Mouse (Mus musculus) G1E-ER4 (cell line): ENCODE measurements around the gene Gm10337. TPM values are rescaled to one million over a fixed set of nuclear protein-coding genes. Genes with fewer than 3 reads are reported as not detected.

Experiments
- GATA1 ChIP-seq: IDR thresholded peaks from one replicate; pipeline ENCODE4 v1.8.0; 2012; ENCODE audit warnings: low read length, inconsistent platforms
- polyA plus RNA-seq: library from polyadenylated mRNA; stranded (reverse); fragments of >175 nt; gene quantifications from 2 replicates; pipeline ENCODE4 v1.2.3, GENCODE M21; 2012

Gene Gm10337
- polyA plus RNA-seq, 1 experiment, result not detected

DNA sequence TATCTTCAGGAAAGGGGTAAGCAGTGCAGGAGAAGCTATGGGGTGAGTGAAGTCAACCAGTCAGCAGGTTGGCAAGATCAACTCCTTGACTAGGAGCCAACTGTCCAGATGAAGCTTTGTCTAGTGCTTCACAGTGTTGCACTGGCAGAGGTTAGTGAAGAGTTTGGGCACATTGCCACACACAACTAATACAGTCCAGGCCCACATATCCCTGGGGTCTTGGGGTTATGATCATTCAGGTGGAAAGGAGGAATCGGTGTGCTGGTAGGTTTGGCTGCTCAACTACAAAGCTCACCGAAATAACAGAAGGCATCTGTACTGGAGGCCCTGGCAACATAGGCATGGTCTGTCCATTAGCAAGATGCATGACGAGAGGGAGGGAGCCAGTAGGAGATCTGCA, 44.0 kb downstream of the Gm10337 start:
- TF ChIP-seq GATA1, result no peak

DNA sequence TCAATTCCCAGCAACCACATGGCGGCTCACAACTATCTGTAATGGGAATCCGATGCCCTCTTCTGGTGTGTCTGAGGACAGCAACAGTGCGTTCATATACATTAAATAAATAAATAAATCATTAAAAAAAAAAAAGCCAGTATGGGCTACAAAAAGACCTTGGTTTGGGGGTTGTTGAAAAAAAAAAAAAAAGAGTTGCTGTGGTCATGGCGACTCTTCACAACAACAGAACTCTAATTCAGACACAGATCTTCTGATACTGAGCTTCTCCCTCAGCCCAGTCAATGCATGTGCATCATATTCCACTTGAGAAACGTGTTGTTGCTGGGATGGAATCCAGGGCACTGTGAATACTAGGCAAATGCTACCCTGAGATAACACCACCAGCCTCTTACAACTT, 49.1 kb downstream of the Gm10337 start:
- TF ChIP-seq GATA1, result no peak

Other genes with a start within 250 kb of the Gm10337 start
- 2.6 and 2.9 TPM in 2 replicates for gene Rarg, start 246.2 kb upstream of the Gm10337 start, polyA plus RNA-seq
- gene Gm9918, start 233.2 kb upstream of the Gm10337 start, polyA plus RNA-seq, result not detected in 2 replicates
- gene Mfsd5, start 224.3 kb upstream of the Gm10337 start, polyA plus RNA-seq, result 74.7 and 76.7 TPM in 2 replicates
- gene Espl1, start 207.5 kb upstream of the Gm10337 start, polyA plus RNA-seq, result 38.5 and 42.8 TPM in 2 replicates
- gene Pfdn5, start 177.6 kb upstream of the Gm10337 start, polyA plus RNA-seq, result 9.9 and 26.7 TPM in 2 replicates
- gene Myg1, start 172.0 kb upstream of the Gm10337 start, polyA plus RNA-seq, result 74.6 and 92.3 TPM in 2 replicates
- gene Aaas, start 153.0 kb upstream of the Gm10337 start, polyA plus RNA-seq, result 194 and 207 TPM in 2 replicates
- not detected in 2 replicates for gene Sp7, start 136.5 kb upstream of the Gm10337 start, polyA plus RNA-seq
- 15.3 and 42.1 TPM in 2 replicates for gene Sp1, start 97.6 kb upstream of the Gm10337 start, polyA plus RNA-seq
- gene Amhr2, start 58.4 kb upstream of the Gm10337 start, polyA plus RNA-seq, result not detected in 2 replicates
- gene Prr13, start 44.7 kb upstream of the Gm10337 start, polyA plus RNA-seq, result 56.7 and 227 TPM in 2 replicates
- gene Pcbp2, start 33.2 kb upstream of the Gm10337 start, polyA plus RNA-seq, result 289 and 813 TPM in 2 replicates
- gene Map3k12, start 13.3 kb downstream of the Gm10337 start, polyA plus RNA-seq, result 1.2 and 1.3 TPM in 2 replicates
- 75.2 and 86.3 TPM in 2 replicates for gene Tarbp2, start 14.5 kb downstream of the Gm10337 start, polyA plus RNA-seq
- gene Npff, start 21.2 kb downstream of the Gm10337 start, polyA plus RNA-seq, result 1.4 and 1.7 TPM in 2 replicates
- 0.09 TPM in 1 of 2 replicates, not detected in the other for gene Gm28047, start 121.3 kb downstream of the Gm10337 start, polyA plus RNA-seq
- gene Atf7, start 121.7 kb downstream of the Gm10337 start, polyA plus RNA-seq, result 9.3 and 13.2 TPM in 2 replicates
- 65.3 and 313 TPM in 2 replicates for gene Atp5g2, start 168.6 kb downstream of the Gm10337 start, polyA plus RNA-seq
- 9.6 and 11.3 TPM in 2 replicates for gene Calcoco1, start 218.5 kb downstream of the Gm10337 start, polyA plus RNA-seq